Mouse (Mus musculus) right cerebral cortex, adult 2 months (tissue): ENCODE results near the gene Tceal8.

ENCODE experiments used
- DNase-seq, 2 experiments: peaks; one replicate each; pipeline ENCODE4 v3.0.0; 2021 to 2022; ENCODE audit warnings: low spot score in 2 of 2

Tceal8 gene

DNA sequence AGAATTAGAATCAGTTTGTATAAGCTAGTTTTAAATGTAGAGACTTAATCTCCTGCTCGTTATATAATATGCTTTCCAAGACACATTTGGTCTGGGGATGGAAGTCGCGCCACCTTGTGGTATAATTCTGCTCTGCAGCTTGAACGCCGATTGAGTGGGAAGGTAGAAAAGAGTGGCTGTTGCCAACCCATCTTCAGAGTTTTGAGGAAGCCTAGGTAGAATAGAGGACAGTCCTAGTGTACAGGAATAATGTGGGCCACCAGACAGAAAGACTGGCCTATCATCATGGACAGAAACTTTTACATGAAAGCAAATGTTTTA lies 44.4 kb downstream of the Tceal8 start:
- DNase-seq: peak; percentile 61 to 72

DNA sequence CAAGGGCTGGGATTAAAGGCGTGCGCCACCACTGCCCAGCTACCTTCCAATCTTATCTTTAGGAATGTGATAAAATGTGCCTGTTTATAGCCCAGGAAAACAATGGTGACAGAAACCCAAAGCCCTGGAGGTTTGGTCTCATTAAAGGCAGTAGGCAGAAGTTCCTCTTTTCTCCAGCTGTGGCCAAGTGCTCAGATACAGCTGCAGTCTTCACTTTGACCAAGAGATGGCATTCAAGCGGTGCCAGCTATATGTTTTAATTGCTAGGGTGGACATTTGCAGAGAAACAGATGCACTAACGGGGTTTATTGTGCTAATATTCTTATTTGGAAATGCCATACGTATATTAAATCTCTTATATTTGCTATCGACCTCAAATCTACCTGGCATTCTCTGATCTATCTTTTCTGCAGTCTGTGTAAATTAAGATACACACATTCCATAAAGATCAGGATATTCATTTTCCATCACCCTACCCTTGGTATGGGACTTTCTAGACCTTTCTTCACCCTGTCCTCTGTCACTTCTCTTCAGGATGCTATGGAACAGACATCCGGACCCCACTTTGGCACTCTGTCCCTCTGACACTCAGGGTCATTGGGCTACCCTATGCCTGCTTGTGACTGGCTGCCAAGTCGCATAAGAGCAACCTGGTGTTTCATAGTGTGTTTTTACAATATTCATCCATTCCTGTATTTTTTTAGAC lies 45.0 kb downstream of the Tceal8 start:
- no peak for DNase-seq
